Mouse (Mus musculus) CH12.LX (cell line): ENCODE results near the gene Tmem259. TPM values are rescaled to one million over a fixed set of nuclear protein-coding genes. Genes with fewer than 3 reads are reported as not detected.

ENCODE experiments used
- DNase-seq: peaks from one replicate; pipeline ENCODE4 v3.0.0-alpha.2; 2013; ENCODE audit errors: extremely low read depth
- H3K27ac ChIP-seq: 2 replicates; pipeline ENCODE4 v1.5.1; 2012; ENCODE audit warnings: low read depth, mild to moderate bottlenecking, control low read depth, moderate library complexity; ENCODE audit not compliant: insufficient read depth
- H3K27me3 ChIP-seq: replicated peaks from 2 replicates; pipeline ENCODE3; 2012; ENCODE audit warnings: inconsistent platforms
- H3K36me3 ChIP-seq, 2 experiments: replicated peaks in 1 of 2; 2 replicates each; pipeline versions ENCODE3 to v1.6.1; 2012; ENCODE audit warnings: inconsistent platforms in 1 of 2, low read length in 1 of 2, mild to moderate bottlenecking in 1 of 2, mixed read lengths in 1 of 2, moderate library complexity in 1 of 2; ENCODE audit not compliant: control insufficient read depth in 1 of 2, insufficient read depth in 1 of 2
- H3K4me1 ChIP-seq, 2 experiments: 2 replicates each; pipeline ENCODE4 v1.6.1; 2012; ENCODE audit warnings: inconsistent platforms in 1 of 2, moderate library complexity in 1 of 2; ENCODE audit not compliant: insufficient read depth in 2 of 2, control insufficient read depth in 1 of 2
- H3K4me2 ChIP-seq: 2 replicates; pipeline ENCODE4 v1.6.1; 2012; ENCODE audit warnings: low read depth, mild to moderate bottlenecking, control low read depth; ENCODE audit not compliant: poor library complexity, insufficient read depth, severe bottlenecking
- H3K4me3 ChIP-seq, 3 experiments: fragments of 150-350 bp in 1 of 3; sonication (generic) in 1 of 3; replicated peaks in 1 of 3; 2 replicates each; pipeline versions ENCODE3 to v1.5.1; 2011 to 2012; ENCODE audit warnings: low read depth in 2 of 3, low read length in 2 of 3, mild to moderate bottlenecking in 2 of 3, moderate library complexity in 2 of 3, control low read depth in 1 of 3, improper control_type of control experiment in 1 of 3, inconsistent platforms in 1 of 3, mixed read lengths in 1 of 3; ENCODE audit not compliant: poor library complexity in 1 of 3
- H3K79me2 ChIP-seq: replicated peaks from 2 replicates; pipeline ENCODE4 v1.6.1; 2012; ENCODE audit warnings: mild to moderate bottlenecking, moderate library complexity; ENCODE audit not compliant: control insufficient read depth, poor library complexity, insufficient read depth, severe bottlenecking; ENCODE audit errors: extremely low read depth
- H3K9ac ChIP-seq: 2 replicates; pipeline ENCODE4 v1.6.1; 2012; ENCODE audit warnings: low read depth, mild to moderate bottlenecking, control low read depth, moderate library complexity; ENCODE audit not compliant: insufficient read depth
- H3K9me3 ChIP-seq: replicated peaks from 2 replicates; pipeline ENCODE3; 2012; ENCODE audit warnings: low read length, inconsistent platforms, mixed read lengths
- BHLHE40 ChIP-seq: IDR thresholded peaks from 2 replicates; pipeline ENCODE4 v1.6.1; 2011; ENCODE audit warnings: mild to moderate bottlenecking, low read depth, low read length, improper control_type of control experiment
- CHD2 ChIP-seq: IDR thresholded peaks from 2 replicates; pipeline ENCODE4 v1.6.1; 2011; ENCODE audit warnings: low read length, improper control_type of control experiment
- E2F4 ChIP-seq: IDR thresholded peaks from 2 replicates; pipeline ENCODE4 v1.6.1; 2011; ENCODE audit warnings: low read depth, low read length, improper control_type of control experiment; ENCODE audit not compliant: insufficient replicate concordance
- IRF4 ChIP-seq: IDR thresholded peaks from 2 replicates; pipeline ENCODE4 v1.6.1; 2014; ENCODE audit warnings: low read depth, mild to moderate bottlenecking, inconsistent platforms, low read length, improper control_type of control experiment
- JUN ChIP-seq: IDR thresholded peaks from 2 replicates; pipeline ENCODE4 v1.6.1; 2011; ENCODE audit warnings: low read depth, mild to moderate bottlenecking, low read length, improper control_type of control experiment, moderate library complexity; ENCODE audit not compliant: insufficient read depth
- JUND ChIP-seq: conservative IDR thresholded peaks from 2 replicates; pipeline ENCODE4 v1.6.1; 2011; ENCODE audit warnings: low read depth, low read length, improper control_type of control experiment
- KAT2A ChIP-seq: IDR thresholded peaks from 2 replicates; pipeline ENCODE4 v1.6.1; 2012; ENCODE audit warnings: low read length, improper control_type of control experiment, inconsistent platforms; ENCODE audit not compliant: insufficient replicate concordance
- MAFK ChIP-seq: IDR thresholded peaks from 2 replicates; pipeline ENCODE4 v1.6.1; 2011; ENCODE audit warnings: low read length, improper control_type of control experiment; ENCODE audit not compliant: insufficient replicate concordance
- MAX ChIP-seq: IDR thresholded peaks from 2 replicates; pipeline ENCODE4 v1.6.1; 2011; ENCODE audit warnings: low read length, improper control_type of control experiment
- MAZ ChIP-seq: IDR thresholded peaks from 2 replicates; pipeline ENCODE4 v1.6.1; 2012; ENCODE audit warnings: low read depth, mild to moderate bottlenecking, inconsistent platforms, low read length, improper control_type of control experiment, moderate library complexity
- MXI1 ChIP-seq: IDR thresholded peaks from 2 replicates; pipeline ENCODE4 v1.6.1; 2011; ENCODE audit warnings: mild to moderate bottlenecking, low read depth, low read length, improper control_type of control experiment
- MYC ChIP-seq: IDR thresholded peaks from 2 replicates; pipeline ENCODE4 v1.6.1; 2011; ENCODE audit warnings: low read depth, mild to moderate bottlenecking, improper control_type of control experiment, low read length
- NRF1 ChIP-seq: IDR thresholded peaks from 2 replicates; pipeline ENCODE4 v1.6.1; 2014; ENCODE audit warnings: low read depth, mild to moderate bottlenecking, inconsistent platforms, low read length, improper control_type of control experiment, moderate library complexity
- POLR2A ChIP-seq: IDR thresholded peaks from 2 replicates; pipeline ENCODE4 v1.6.1; 2011; ENCODE audit warnings: low read depth, mild to moderate bottlenecking, improper control_type of control experiment, low read length
- POLR2AphosphoS2 ChIP-seq: IDR thresholded peaks from 2 replicates; pipeline ENCODE4 v1.6.1; 2011; ENCODE audit warnings: low read depth, low read length, improper control_type of control experiment
- RAD21 ChIP-seq: IDR thresholded peaks from 2 replicates; pipeline ENCODE4 v1.6.1; 2011; ENCODE audit warnings: low read depth, mild to moderate bottlenecking, low read length, improper control_type of control experiment, moderate library complexity
- SIN3A ChIP-seq: IDR thresholded peaks from 2 replicates; pipeline ENCODE4 v1.6.1; 2012; ENCODE audit warnings: low read length, improper control_type of control experiment, inconsistent platforms
- SMC3 ChIP-seq: IDR thresholded peaks from 2 replicates; pipeline ENCODE4 v1.6.1; 2011; ENCODE audit warnings: low read depth, low read length, improper control_type of control experiment
- TBP ChIP-seq: conservative IDR thresholded peaks from 2 replicates; pipeline ENCODE4 v1.6.1; 2011; ENCODE audit warnings: low read depth, low read length, improper control_type of control experiment
- TCF12 ChIP-seq: IDR thresholded peaks from 2 replicates; pipeline ENCODE4 v1.6.1; 2014; ENCODE audit warnings: low read depth, mild to moderate bottlenecking, inconsistent platforms, low read length, improper control_type of control experiment
- ZC3H11A ChIP-seq: IDR thresholded peaks from 2 replicates; pipeline ENCODE4 v1.6.1; 2012; ENCODE audit warnings: low read depth, mild to moderate bottlenecking, inconsistent platforms, low read length, improper control_type of control experiment
- ZMIZ1 ChIP-seq: IDR thresholded peaks from 2 replicates; pipeline ENCODE4 v1.6.1; 2012; ENCODE audit warnings: low read depth, mild to moderate bottlenecking, inconsistent platforms, low read length, improper control_type of control experiment
- dilution Hi-C: fragments of 300-500 bp; cut with MboI; formaldehyde crosslinking; loops from 2 replicates; pipeline ENCODE4 v1.14.3; 2020; ENCODE audit warnings: low sequenced_read_pairs; ENCODE audit not compliant: extremely low pct_unique_long_range_greater_than_20kb, extremely low pct_ligation_motif_present
- in situ Hi-C: fragments of 300-500 bp; cut with MboI; formaldehyde crosslinking; loops from 3 replicates; pipeline ENCODE4 v1.14.3; 2019; ENCODE audit warnings: low sequenced_read_pairs, low pct_ligation_motif_present, low pct_unique_long_range_greater_than_20kb, mixed read lengths
- polyA plus RNA-seq: library from polyadenylated mRNA; unstranded; fragments of >175 nt; gene quantifications from 2 replicates; pipeline ENCODE4 v1.2.1, GENCODE M21; 2012; ENCODE audit warnings: low read depth; ENCODE audit not compliant: insufficient read length
- total RNA-seq, 2 experiments: library from RNA; depleted of rRNA; stranded (reverse); fragments of 300-350 nt in 1 of 2; fragments of >200 nt in 1 of 2; gene quantifications; 2 replicates each; pipeline ENCODE4 v1.2.3; 2012 to 2014

Gene Tmem259
- total and polyA plus RNA-seq, 3 experiments: 50.1 to 84.2 (median 71.7) TPM

- no peak for DNase-seq
- dilution Hi-C loops: no loop called here
Observed at GRCm38 (mm10) chr10:79934794-79935569, 49.1 kb downstream of the Tmem259 start.

GRCm38 (mm10) chr10:79934272-79934721 is 49.8 kb downstream of the Tmem259 start:
- no peak for DNase-seq
- H3K36me3 ChIP-seq: peaks cover 70 to 94% of the 10 kb centered on the region in 2 experiments
- in situ Hi-C loops (no loop called here), dilution Hi-C loops (no loop called here)
- H3K9me3 ChIP-seq: no peaks in the 10 kb centered on the region
- peaks cover 63 to 98% of the 10 kb centered on the region in 2 experiments for H3K4me1 ChIP-seq
- H3K4me3 ChIP-seq: peak overlapping the region in 2 of 3 experiments; percentile 10 to 72
- peak; percentile 64; the same call in 1 of the 2 replicates for TF ChIP-seq MYC
- no peak for TF ChIP-seq JUN
- TF ChIP-seq MAFK: no peak
- no peak for TF ChIP-seq SMC3
- no peak for TF ChIP-seq IRF4
- no peak for TF ChIP-seq POLR2AphosphoS2
- TF ChIP-seq RAD21: no peak
- TF ChIP-seq MAZ: no peak
- 0 out of 2 replicates have a peak, but pooled peaks have one; percentile 40 for TF ChIP-seq ZMIZ1
- peak; percentile 47; the same call in 1 of the 2 replicates for TF ChIP-seq BHLHE40
- peak; percentile 75; the same call in 1 of the 2 replicates for TF ChIP-seq MXI1
- TF ChIP-seq TCF12: 0 out of 2 replicates have a peak, but pooled peaks have one; percentile 20
- peak; percentile 51; the same call in 1 of the 2 replicates for TF ChIP-seq MAX
- TF ChIP-seq SIN3A: peak; percentile 19; the same call in 1 of the 2 replicates
- no peak for TF ChIP-seq ZC3H11A
- TF ChIP-seq JUND: no peak
- TF ChIP-seq KAT2A: no peak
- no peak for TF ChIP-seq TBP
- TF ChIP-seq CHD2: no peak
- TF ChIP-seq E2F4: no peak
- no peak for TF ChIP-seq NRF1
- TF ChIP-seq POLR2A: 0 out of 2 replicates have a peak, but pooled peaks have one; percentile 35
- H3K27ac ChIP-seq: peak overlapping the region; percentile 76
- H3K79me2 ChIP-seq: peaks cover 100% of the 10 kb centered on the region
- H3K27me3 ChIP-seq: no peaks in the 10 kb centered on the region
- peak overlapping the region; percentile 78 for H3K4me2 ChIP-seq
- H3K9ac ChIP-seq: 0 out of 2 replicates have a peak overlapping the region, but pooled peaks have one; percentile 2

More at GRCm38 (mm10) chr10:79934794-79935569, 49.1 kb downstream of the Tmem259 start:
- H3K79me2 ChIP-seq: peaks cover 97% of the 10 kb centered on the region
- in situ Hi-C loops: no loop called here
- TF ChIP-seq BHLHE40 (peak; percentile 23; the same call in 1 of the 2 replicates), POLR2AphosphoS2 (no peak)
- H3K9me3 ChIP-seq: no peaks in the 10 kb centered on the region
- 0 out of 2 replicates have a peak overlapping the region, but pooled peaks have one; percentile 2 for H3K9ac ChIP-seq
- no peaks in the 10 kb centered on the region for H3K27me3 ChIP-seq
- H3K36me3 ChIP-seq: peaks cover 73 to 96% of the 10 kb centered on the region in 2 experiments
- peak overlapping the region; percentile 57 for H3K27ac ChIP-seq
- H3K4me2 ChIP-seq: peak overlapping the region; percentile 19; the same call in 1 of the 2 replicates
- peak overlapping the region in 1 of 3 experiments; percentile 3 for H3K4me3 ChIP-seq
- peaks cover 68 to 98% of the 10 kb centered on the region in 2 experiments for H3K4me1 ChIP-seq
